Mouse (Mus musculus) granulocyte monocyte progenitor cell, adult 5-6 weeks (primary cell): ENCODE results near the gene Shank1. TPM values are rescaled to one million over a fixed set of nuclear protein-coding genes. Genes with fewer than 3 reads are reported as not detected.

Source experiments
- ATAC-seq: replicated peaks from 2 replicates; pipeline ENCODE4 v1.8.0; 2016; ENCODE audit warnings: mild to moderate bottlenecking, moderate TSS enrichment, inconsistent platforms; ENCODE audit not compliant: poor library complexity, severe bottlenecking
- total RNA-seq, 2 experiments: library from RNA; stranded (forward) in 1 of 2; stranded (reverse) in 1 of 2; fragments of 200-712, 200-1000 nt in 1 of 2; fragments of >200 nt in 1 of 2; fragmentation: Nextera tagmentation in 1 of 2; gene quantifications; 2 replicates each; pipeline ENCODE4 v1.2.3; 2014 to 2017

Gene Shank1
- total RNA-seq, 2 experiments from 2014 or later, result not detected

DNA sequence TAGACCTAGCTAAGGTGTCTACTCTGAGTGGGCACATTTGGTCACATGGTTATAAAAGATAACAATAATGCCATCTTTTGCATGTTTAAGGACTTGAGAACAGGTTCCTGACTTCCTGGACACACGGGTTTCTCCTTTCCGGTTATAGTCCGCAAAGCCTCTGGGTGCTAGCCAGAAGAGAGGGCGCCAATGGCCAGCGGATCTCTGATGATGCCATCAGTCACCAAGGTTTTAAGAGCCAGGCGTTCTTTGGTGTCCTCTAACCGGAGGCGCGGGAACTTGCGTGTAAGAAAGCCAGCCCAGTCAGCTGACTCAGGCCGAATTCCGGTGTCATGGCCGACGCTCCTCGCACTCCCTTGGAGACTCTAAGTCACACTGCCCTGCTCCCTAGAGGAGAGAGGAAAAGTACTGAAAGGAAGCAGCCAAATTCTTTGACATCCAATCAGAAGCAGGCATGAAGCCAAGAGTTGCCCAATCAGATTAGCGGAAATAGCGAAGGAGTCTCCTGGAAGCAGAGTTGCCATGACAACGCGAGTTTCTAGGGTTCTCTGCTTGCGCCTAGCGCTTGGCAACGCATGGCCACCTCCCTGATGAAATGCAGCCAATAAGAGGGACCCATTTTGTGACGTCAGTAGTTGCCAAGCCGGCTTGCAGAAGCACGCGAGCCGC, 95.4 kb downstream of the Shank1 start:
- ATAC-seq, result peak; percentile 76

DNA sequence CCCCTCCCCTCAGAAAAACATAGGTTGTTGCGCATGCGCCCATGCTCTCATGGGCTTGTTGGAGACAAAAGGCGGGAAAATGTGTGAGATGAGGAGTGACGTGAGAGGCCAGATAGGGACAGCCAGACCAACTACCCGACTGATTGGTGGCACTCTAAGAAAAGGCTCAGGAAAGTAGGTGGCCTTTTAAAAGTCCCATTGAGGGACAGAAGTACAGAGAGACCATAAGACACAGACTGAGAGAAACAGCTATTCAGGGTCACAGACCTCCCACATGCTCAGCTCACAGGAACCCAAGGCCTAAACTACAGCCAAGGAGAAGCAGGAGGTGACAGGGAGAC, 95.9 kb downstream of the Shank1 start:
- no peak for ATAC-seq

Other genes with a start within 250 kb of the Shank1 start
- not detected in 2 replicates for gene Klk1b21, start 207.9 kb upstream of the Shank1 start, total RNA-seq (2014; fragmentation: Nextera tagmentation)
- not detected in 2 replicates for gene Klk1b21, start 207.9 kb upstream of the Shank1 start, total RNA-seq (2017)
- gene Klk1b22, start 197.6 kb upstream of the Shank1 start, total RNA-seq (2014; fragmentation: Nextera tagmentation), result not detected in 2 replicates
- gene Klk1b22, start 197.6 kb upstream of the Shank1 start, total RNA-seq (2017), result not detected in 2 replicates
- not detected in 2 replicates for gene Klk1b16, start 173.5 kb upstream of the Shank1 start, total RNA-seq (2014; fragmentation: Nextera tagmentation)
- not detected in 2 replicates for gene Klk1b16, start 173.5 kb upstream of the Shank1 start, total RNA-seq (2017)
- gene Klk1b24, start 122.0 kb upstream of the Shank1 start, total RNA-seq (2014; fragmentation: Nextera tagmentation), result not detected in 2 replicates
- gene Klk1b24, start 122.0 kb upstream of the Shank1 start, total RNA-seq (2017), result not detected in 2 replicates
- gene Klk1b3, start 112.1 kb upstream of the Shank1 start, total RNA-seq (2014; fragmentation: Nextera tagmentation), result not detected in 2 replicates
- gene Klk1b3, start 112.1 kb upstream of the Shank1 start, total RNA-seq (2017), result not detected in 2 replicates
- gene Klk1b4, start 102.8 kb upstream of the Shank1 start, total RNA-seq (2014; fragmentation: Nextera tagmentation), result not detected in 2 replicates
- not detected in 2 replicates for gene Klk1b4, start 102.8 kb upstream of the Shank1 start, total RNA-seq (2017)
- gene Klk1b5, start 94.3 kb upstream of the Shank1 start, total RNA-seq (2014; fragmentation: Nextera tagmentation), result not detected in 2 replicates
- gene Klk1b5, start 94.3 kb upstream of the Shank1 start, total RNA-seq (2017), result not detected in 2 replicates
- not detected in 2 replicates for gene Klk1, start 84.9 kb upstream of the Shank1 start, total RNA-seq (2014; fragmentation: Nextera tagmentation)
- gene Klk1, start 84.9 kb upstream of the Shank1 start, total RNA-seq (2017), result not detected in 2 replicates
- not detected in 2 replicates for gene Gm36864, start 74.1 kb upstream of the Shank1 start, total RNA-seq (2014; fragmentation: Nextera tagmentation)
- gene Gm36864, start 74.1 kb upstream of the Shank1 start, total RNA-seq (2017), result not detected in 2 replicates
- gene 1700028J19Rik, start 63.6 kb upstream of the Shank1 start, total RNA-seq (2014; fragmentation: Nextera tagmentation), result 1.2 TPM in 1 of 2 replicates, not detected in the other
- gene 1700028J19Rik, start 63.6 kb upstream of the Shank1 start, total RNA-seq (2017), result 0.67 TPM in 1 of 2 replicates, not detected in the other
- 95.5 and 132 TPM in 2 replicates for gene 2410002F23Rik, start 63.5 kb upstream of the Shank1 start, total RNA-seq (2014; fragmentation: Nextera tagmentation)
- gene 2410002F23Rik, start 63.5 kb upstream of the Shank1 start, total RNA-seq (2017), result 63.5 and 86.2 TPM in 2 replicates
- gene Acp4, start 52.9 kb upstream of the Shank1 start, total RNA-seq (2014; fragmentation: Nextera tagmentation), result not detected in 2 replicates
- 0.26 TPM in 1 of 2 replicates, not detected in the other for gene Acp4, start 52.9 kb upstream of the Shank1 start, total RNA-seq (2017)
- gene Gm15517, start 48.8 kb upstream of the Shank1 start, total RNA-seq (2014; fragmentation: Nextera tagmentation), result not detected in 2 replicates
- not detected in 2 replicates for gene Gm15517, start 48.8 kb upstream of the Shank1 start, total RNA-seq (2017)
- gene Clec11a, start 3.4 kb upstream of the Shank1 start, total RNA-seq (2014; fragmentation: Nextera tagmentation), result 2.5 and 3.7 TPM in 2 replicates
- 4.4 and 4.8 TPM in 2 replicates for gene Clec11a, start 3.4 kb upstream of the Shank1 start, total RNA-seq (2017)
- 1.1 TPM in 1 of 2 replicates, not detected in the other for gene Syt3, start 73.8 kb downstream of the Shank1 start, total RNA-seq (2014; fragmentation: Nextera tagmentation)
- 0.15 TPM in 1 of 2 replicates, not detected in the other for gene Syt3, start 73.8 kb downstream of the Shank1 start, total RNA-seq (2017)
- gene 1700008O03Rik, start 75.6 kb downstream of the Shank1 start, total RNA-seq (2014; fragmentation: Nextera tagmentation), result 4.1 TPM in 1 of 2 replicates, not detected in the other
- gene 1700008O03Rik, start 75.6 kb downstream of the Shank1 start, total RNA-seq (2017), result 1.8 and 2.4 TPM in 2 replicates
- not detected in 2 replicates for gene Lrrc4b, start 118.8 kb downstream of the Shank1 start, total RNA-seq (2014; fragmentation: Nextera tagmentation)
- gene Lrrc4b, start 118.8 kb downstream of the Shank1 start, total RNA-seq (2017), result not detected in 2 replicates
- gene Aspdh, start 155.1 kb downstream of the Shank1 start, total RNA-seq (2014; fragmentation: Nextera tagmentation), result not detected in 2 replicates
- gene Aspdh, start 155.1 kb downstream of the Shank1 start, total RNA-seq (2017), result not detected in 2 replicates
- 26.4 and 62.3 TPM in 2 replicates for gene Josd2, start 157.7 kb downstream of the Shank1 start, total RNA-seq (2014; fragmentation: Nextera tagmentation)
- 15.9 and 31.2 TPM in 2 replicates for gene Josd2, start 157.7 kb downstream of the Shank1 start, total RNA-seq (2017)
- 63.1 and 126 TPM in 2 replicates for gene Emc10, start 186.3 kb downstream of the Shank1 start, total RNA-seq (2014; fragmentation: Nextera tagmentation)
- gene Emc10, start 186.3 kb downstream of the Shank1 start, total RNA-seq (2017), result 33.7 and 42.0 TPM in 2 replicates
- 12.3 TPM in 1 of 2 replicates, not detected in the other for gene Fam71e1, start 186.3 kb downstream of the Shank1 start, total RNA-seq (2014; fragmentation: Nextera tagmentation)
- 0.67 and 3.0 TPM in 2 replicates for gene Fam71e1, start 186.3 kb downstream of the Shank1 start, total RNA-seq (2017)
- gene Mybpc2, start 214.4 kb downstream of the Shank1 start, total RNA-seq (2014; fragmentation: Nextera tagmentation), result not detected in 2 replicates
- not detected in 2 replicates for gene Mybpc2, start 214.4 kb downstream of the Shank1 start, total RNA-seq (2017)
- 0.38 TPM in 1 of 2 replicates, not detected in the other for gene Spib, start 221.8 kb downstream of the Shank1 start, total RNA-seq (2014; fragmentation: Nextera tagmentation)
- gene Spib, start 221.8 kb downstream of the Shank1 start, total RNA-seq (2017), result not detected in 2 replicates
- gene Pold1, start 238.6 kb downstream of the Shank1 start, total RNA-seq (2014; fragmentation: Nextera tagmentation), result 102 and 131 TPM in 2 replicates
- gene Pold1, start 238.6 kb downstream of the Shank1 start, total RNA-seq (2017), result 63.4 and 70.2 TPM in 2 replicates
- gene Nr1h2, start 243.7 kb downstream of the Shank1 start, total RNA-seq (2014; fragmentation: Nextera tagmentation), result 56.8 and 63.3 TPM in 2 replicates
- 21.5 and 34.6 TPM in 2 replicates for gene Nr1h2, start 243.7 kb downstream of the Shank1 start, total RNA-seq (2017)